Mouse (Mus musculus) myocyte (in vitro differentiated cells): ENCODE measurements around the gene Nup210.

ENCODE experiments used
- CEBPB ChIP-seq: IDR thresholded peaks from 2 replicates; pipeline ENCODE4 v1.6.1; 2011; ENCODE audit warnings: mild to moderate bottlenecking, moderate library complexity; ENCODE audit not compliant: poor library complexity, insufficient read depth, severe bottlenecking
- E2F4 ChIP-seq: IDR thresholded peaks from one replicate; pipeline ENCODE4 v1.6.1; 2011; ENCODE audit warnings: mild to moderate bottlenecking, control low read depth, moderate library complexity; ENCODE audit not compliant: insufficient read depth
- MAX ChIP-seq: IDR thresholded peaks from one replicate; pipeline ENCODE4 v1.6.1; 2011; ENCODE audit warnings: low read depth, mild to moderate bottlenecking, control low read depth
- MYOG ChIP-seq, 3 experiments: IDR thresholded peaks; one replicate each; pipeline ENCODE4 v1.6.1; 2011; ENCODE audit warnings: control low read depth in 2 of 3, low read depth in 2 of 3, mild to moderate bottlenecking in 2 of 3; ENCODE audit not compliant: insufficient read length in 2 of 3, control insufficient read depth in 1 of 3, insufficient read depth in 1 of 3
- POLR2A ChIP-seq: IDR thresholded peaks from one replicate; pipeline ENCODE4 v1.6.1; 2011; ENCODE audit warnings: low read depth, mild to moderate bottlenecking, control low read depth, moderate library complexity; ENCODE audit not compliant: insufficient read length
- POLR2AphosphoS2 ChIP-seq: IDR thresholded peaks from one replicate; pipeline ENCODE4 v1.6.1; 2011; ENCODE audit warnings: low read depth, control low read depth; ENCODE audit not compliant: insufficient read length
- TCF12 ChIP-seq: IDR thresholded peaks from one replicate; pipeline ENCODE4 v1.6.1; 2011; ENCODE audit warnings: mild to moderate bottlenecking, control low read depth; ENCODE audit not compliant: poor library complexity, insufficient read depth, severe bottlenecking
- USF1 ChIP-seq: IDR thresholded peaks from one replicate; pipeline ENCODE4 v1.6.1; 2011; ENCODE audit warnings: low read depth, mild to moderate bottlenecking, control low read depth, moderate library complexity

- TF ChIP-seq POLR2AphosphoS2 (no peak), E2F4 (no peak), POLR2A (no peak), TCF12 (no peak), CEBPB (no peak), MAX (no peak), USF1 (no peak), MYOG (IDR thresholded peaks at IDR 0.05; ENCODE audit: control insufficient read depth in 1 of 3, insufficient read depth in 1 of 3, insufficient read length in 2 of 3, low read depth in 2 of 3) (no peak)
Observed at GRCm38 (mm10) chr6:91124286-91125227, 7.9 kb upstream of the Nup210 start.
